In the genomic region with DNA sequence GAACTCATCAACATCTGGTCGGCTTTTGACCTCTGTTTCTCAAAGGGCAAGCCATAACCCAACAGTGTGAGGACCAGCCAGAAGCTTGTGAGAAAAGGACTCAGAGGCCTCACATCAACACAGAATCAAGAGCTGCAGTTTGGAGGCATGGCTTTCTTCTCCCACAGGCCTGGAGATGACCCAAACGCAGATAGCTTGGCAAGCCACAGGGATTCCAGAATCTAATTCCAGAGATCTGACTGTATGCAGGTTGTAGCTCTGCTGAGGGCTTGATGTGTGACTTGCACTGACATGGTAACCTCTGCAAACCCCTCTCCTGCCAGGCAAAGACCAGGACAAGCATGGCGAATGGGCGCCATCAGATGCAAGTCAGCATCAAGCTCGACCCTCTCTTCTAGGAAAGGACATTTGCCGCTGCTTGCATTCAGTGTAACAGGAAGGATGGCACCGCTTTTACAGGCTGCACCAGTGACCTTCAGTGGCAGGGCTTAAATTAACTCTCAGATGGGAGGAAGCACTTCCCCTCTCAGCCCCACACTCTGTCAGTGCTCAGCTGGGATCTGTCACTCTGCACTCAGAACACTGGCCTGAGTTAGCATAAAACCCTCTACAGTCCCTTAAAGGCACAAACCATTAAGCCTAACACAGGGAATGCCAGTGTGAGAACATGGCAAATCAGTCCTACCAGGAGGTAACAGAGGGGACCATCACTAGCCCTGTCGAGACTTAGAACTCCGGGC, we compare ENCODE assay signal across 16 mouse cellular contexts. TPM values are rescaled to one million over a fixed set of nuclear protein-coding genes. Genes with fewer than 3 reads are reported as not detected.
DNase-seq lines count a peak whose midpoint lies in the region; ATAC-seq and TF ChIP-seq lines count a peak whose summit lies in the region.
"Had no signal": no experiment of that assay in that cellular context is flagged by ENCODE, and none has a peak within 500 bp of the region (broad histone marks: within the 10 kb centered on the region; RNA-seq: fewer than 3 reads in every experiment).

No protein-coding gene starts in this region.

- DNase-seq in heart, adult 11 months, result peak; percentile 94
- DNase-seq in heart, postnatal 25 days (ENCODE audit: low spot score), result no peak
- peak; percentile 8 for DNase-seq in brain, embryonic 14.5 days (ENCODE audit: low read depth)
- DNase-seq in gastrocnemius, postnatal 25 days, result no peak
- no peak for DNase-seq in testis, postnatal 14 days (ENCODE audit: low spot score)
- no peak for DNase-seq in right cerebral cortex, postnatal 25 days
- DNase-seq: gastrocnemius, adult 2 months; kidney, postnatal 14 days; layer of hippocampus, postnatal 36 days; retina, postnatal 1 day; thymus, postnatal 36 days had no signal

- H3K4me2 ChIP-seq in heart, embryonic 14.5 days (ENCODE audit: low read length), result no peak overlapping the region; the same call in 1 of the 2 replicates
- no peak overlapping the region for H3K4me2 ChIP-seq in lung, embryonic 16.5 days (ENCODE audit: low read depth, low read length)
- H3K4me2 ChIP-seq: hindbrain, embryonic 14.5 days; midbrain, embryonic 13.5 days had no signal

- no peak overlapping the region for H3K4me3 ChIP-seq in heart, embryonic 14.5 days (ENCODE audit: control insufficient read depth in 1 of 2, insufficient read depth in 1 of 2, low read depth in 1 of 2, low read length in 2 of 2)
- H3K4me3 ChIP-seq in lung, embryonic 16.5 days (ENCODE audit: low read length), result no peak overlapping the region
- H3K4me3 ChIP-seq: forebrain, embryonic 10.5 days; gastrocnemius, adult 2 months; midbrain, embryonic 13.5 days had no signal

- no peaks in the 10 kb centered on the region for H3K9me3 ChIP-seq in heart, embryonic 14.5 days (ENCODE audit: control insufficient read depth, low read length)
- H3K9me3 ChIP-seq in lung, embryonic 16.5 days (ENCODE audit: control insufficient read depth, low read length), result no peaks in the 10 kb centered on the region
- H3K9me3 ChIP-seq: forebrain, embryonic 10.5 days; midbrain, embryonic 13.5 days had no signal

- intact Hi-C loops in heart, postnatal 25 days (cut with DNase I), result no loop called here

- 26% methylated on average over 9 of the region's 9 CpGs for WGBS in heart, embryonic 14.5 days
- WGBS in lung, embryonic 16.5 days, result 43% methylated on average over 9 of the region's 9 CpGs

- peak overlapping the region; percentile 22; the same call in 1 of the 2 replicates for H3K9ac ChIP-seq in heart, embryonic 14.5 days (ENCODE audit: low read length)
- no peak overlapping the region for H3K9ac ChIP-seq in lung, embryonic 16.5 days (ENCODE audit: low read length)
- H3K9ac ChIP-seq: hindbrain, embryonic 14.5 days; midbrain, embryonic 13.5 days had no signal

- no peak for TF ChIP-seq CTCF in brain, embryonic 14.5 days (IDR thresholded peaks at IDR 0.05; ENCODE audit: borderline replicate concordance, extremely low read depth, insufficient read depth, insufficient read length)

- H3K27me3 ChIP-seq in heart, embryonic 14.5 days (ENCODE audit: control insufficient read depth, insufficient read depth, low read length), result no peaks in the 10 kb centered on the region
- H3K27me3 ChIP-seq in lung, embryonic 16.5 days (ENCODE audit: control insufficient read depth, insufficient read depth, low read depth, low read length), result no peaks in the 10 kb centered on the region
- H3K27me3 ChIP-seq: midbrain, embryonic 13.5 days had no signal

- ATAC-seq in heart, embryonic 14.5 days (ENCODE audit: insufficient number of reproducible peaks, insufficient read depth, low FRiP score, low read depth), result peak; percentile 85
- peak; percentile 97 for ATAC-seq in lung, embryonic 16.5 days (ENCODE audit: low read depth)
- ATAC-seq: midbrain, embryonic 13.5 days had no signal

- peak overlapping the region; percentile 86 to 88 for H3K27ac ChIP-seq in heart, embryonic 14.5 days (replicated peaks in 1 of 2; ENCODE audit: control insufficient read depth in 1 of 2, insufficient read depth in 1 of 2, low read depth in 2 of 2, low read length in 2 of 2)
- H3K27ac ChIP-seq in lung, embryonic 16.5 days (ENCODE audit: low read length), result peak overlapping the region; percentile 87
- H3K27ac ChIP-seq: forebrain, embryonic 10.5 days; gastrocnemius, adult 2 months; hindbrain, embryonic 14.5 days; midbrain, embryonic 13.5 days had no signal

- peaks cover 12 to 16% of the 10 kb centered on the region in 2 experiments for H3K4me1 ChIP-seq in heart, embryonic 14.5 days (ENCODE audit: control insufficient read depth in 2 of 2, insufficient read depth in 2 of 2, low read length in 2 of 2)
- peaks cover 5% of the 10 kb centered on the region for H3K4me1 ChIP-seq in lung, embryonic 16.5 days (replicated peaks; ENCODE audit: control insufficient read depth, insufficient read depth, low read length)
- H3K4me1 ChIP-seq: midbrain, embryonic 13.5 days had no signal

- no peaks in the 10 kb centered on the region for H3K36me3 ChIP-seq in heart, embryonic 14.5 days (ENCODE audit: control insufficient read depth, insufficient read depth, low read length)
- no peaks in the 10 kb centered on the region for H3K36me3 ChIP-seq in lung, embryonic 16.5 days (ENCODE audit: control insufficient read depth, insufficient read depth, low read length)
- H3K36me3 ChIP-seq: forebrain, embryonic 10.5 days; midbrain, embryonic 13.5 days had no signal

- TF ChIP-seq POLR2A in brain, embryonic 14.5 days (IDR thresholded peaks at IDR 0.05; ENCODE audit: borderline replicate concordance, extremely low read depth, insufficient read depth, insufficient read length, poor library complexity, severe bottlenecking), result no peak

RNA-seq across cellular contexts. Expression of gene Plpp6, which starts 23.4 kb away (rescaled TPM):
- total RNA-seq in heart, postnatal 25 days (2021), result 1 to 10 TPM; 5.9 to 6.8 TPM
- 7.9 and 10.4 TPM in 2 replicates for polyA plus RNA-seq in brain, embryonic 14.5 days (2012; rRNA removed)
- polyA plus RNA-seq in heart, embryonic 14.5 days (2014; fragmentation: Nextera tagmentation; extraction: Ambion mirVana), result 11.6 and 11.7 TPM in 2 replicates
- 6.7 and 7.9 TPM in 2 replicates for polyA plus RNA-seq in lung, embryonic 16.5 days (2015; fragmentation: Nextera tagmentation; extraction: Ambion mirVana)
- 1 to 10 TPM; 1.5 to 2.0 TPM for total RNA-seq in gastrocnemius, postnatal 25 days (2021)

RNA-seq across cellular contexts. Expression of gene 4430402I18Rik, which starts 27.3 kb away (rescaled TPM):
- 10 to 100 TPM; 20.9 to 25.4 TPM for total RNA-seq in heart, postnatal 25 days (2021)
- 0.74 and 0.90 TPM in 2 replicates for polyA plus RNA-seq in brain, embryonic 14.5 days (2012; rRNA removed)
- polyA plus RNA-seq in heart, embryonic 14.5 days (2014; fragmentation: Nextera tagmentation; extraction: Ambion mirVana), result 8.2 and 10.5 TPM in 2 replicates
- polyA plus RNA-seq in lung, embryonic 16.5 days (2015; fragmentation: Nextera tagmentation; extraction: Ambion mirVana), result 2.7 and 3.1 TPM in 2 replicates
- under 1 TPM; 0.56 to 0.67 TPM for total RNA-seq in gastrocnemius, postnatal 25 days (2021)

RNA-seq across cellular contexts. Expression of gene Cdc37l1, which starts 49.8 kb away (rescaled TPM):
- total RNA-seq in heart, postnatal 25 days (2021), result 10 to 100 TPM; 58.5 to 64.7 TPM
- polyA plus RNA-seq in brain, embryonic 14.5 days (2012; rRNA removed), result 44.0 and 46.5 TPM in 2 replicates
- 50.0 and 53.6 TPM in 2 replicates for polyA plus RNA-seq in heart, embryonic 14.5 days (2014; fragmentation: Nextera tagmentation; extraction: Ambion mirVana)
- 36.6 and 37.2 TPM in 2 replicates for polyA plus RNA-seq in lung, embryonic 16.5 days (2015; fragmentation: Nextera tagmentation; extraction: Ambion mirVana)
- 10 to 100 TPM; 35.7 to 41.4 TPM for total RNA-seq in gastrocnemius, postnatal 25 days (2021)

Comparison
In these comparisons a context has a peak if more than half of its experiments do, and no peak if none do; other contexts are left out.
1. DNase-seq: peak in heart, adult 11 months (single experiment) and brain, embryonic 14.5 days (single experiment); none in heart, postnatal 25 days (single experiment), gastrocnemius, postnatal 25 days (single experiment), testis, postnatal 14 days (single experiment) and right cerebral cortex, postnatal 25 days (single experiment).